In the genomic region with DNA sequence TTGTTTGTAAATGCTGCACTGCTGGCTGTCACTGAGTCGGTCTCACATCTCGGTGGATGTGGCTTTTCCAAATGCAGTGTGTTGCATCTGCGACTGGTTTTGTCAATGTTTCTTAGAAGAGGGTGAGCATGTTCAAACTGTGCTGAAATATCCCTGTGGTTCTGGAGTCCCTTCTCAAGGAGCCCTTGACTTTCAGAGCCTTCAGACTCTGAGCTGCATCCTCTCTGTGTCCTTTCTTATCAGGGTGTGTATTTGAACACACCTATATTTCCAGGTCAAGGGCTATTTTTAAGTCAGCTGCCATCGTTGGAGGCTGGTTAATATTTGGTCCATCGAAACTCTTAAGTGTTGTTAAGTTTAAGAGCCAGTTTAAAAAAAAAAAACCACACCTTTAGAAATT, we compare ENCODE assay signal across 17 mouse cellular contexts. TPM values are rescaled to one million over a fixed set of nuclear protein-coding genes. Genes with fewer than 3 reads are reported as not detected.
A peak's percentile ranks its signal among the peaks of the same experiment; 100 is the strongest.
DNase-seq lines count a peak whose midpoint lies in the region; ATAC-seq and TF ChIP-seq lines count a peak whose summit lies in the region.
"Had no signal": no experiment of that assay in that cellular context is flagged by ENCODE, and none has a peak within 500 bp of the region (broad histone marks: within the 10 kb centered on the region; RNA-seq: fewer than 3 reads in every experiment).

No protein-coding gene starts in this region.

- WGBS in forebrain, postnatal 0 days: 62% methylated on average over 5 of the region's 5 CpGs
- WGBS in forebrain, embryonic 10.5 days: 66% methylated on average over 5 of the region's 5 CpGs
- WGBS in limb, embryonic 11.5 days: 57% methylated on average over 5 of the region's 5 CpGs
- WGBS in limb, embryonic 10.5 days: 65% methylated on average over 5 of the region's 5 CpGs
- 55% methylated on average over 5 of the region's 5 CpGs for WGBS in embryonic facial prominence, embryonic 12.5 days
- WGBS in limb, embryonic 15.5 days: 51% methylated on average over 5 of the region's 5 CpGs

- no peak overlapping the region for H3K27ac ChIP-seq in forebrain, postnatal 0 days (ENCODE audit: low read depth, low read length)
- H3K27ac ChIP-seq in forebrain, embryonic 10.5 days: no peak overlapping the region
- H3K27ac ChIP-seq in limb, embryonic 11.5 days (replicated peaks; ENCODE audit: low read depth, low read length): no peak overlapping the region
- no peak overlapping the region for H3K27ac ChIP-seq in limb, embryonic 10.5 days
- no peak overlapping the region for H3K27ac ChIP-seq in embryonic facial prominence, embryonic 12.5 days
- no peak overlapping the region for H3K27ac ChIP-seq in limb, embryonic 15.5 days
- H3K27ac ChIP-seq: hindbrain, embryonic 13.5 days; liver, embryonic 13.5 days; midbrain, embryonic 12.5 days; neural tube, embryonic 12.5 days; stomach, embryonic 15.5 days had no signal

- H3K9me3 ChIP-seq in forebrain, postnatal 0 days (ENCODE audit: low read length): no peaks in the 10 kb centered on the region
- no peaks in the 10 kb centered on the region for H3K9me3 ChIP-seq in forebrain, embryonic 10.5 days
- no peaks in the 10 kb centered on the region for H3K9me3 ChIP-seq in limb, embryonic 11.5 days (ENCODE audit: control insufficient read depth, low read length)
- no peaks in the 10 kb centered on the region for H3K9me3 ChIP-seq in limb, embryonic 10.5 days (replicated peaks)
- H3K9me3 ChIP-seq in embryonic facial prominence, embryonic 12.5 days: no peaks in the 10 kb centered on the region
- H3K9me3 ChIP-seq in limb, embryonic 15.5 days: no peaks in the 10 kb centered on the region
- H3K9me3 ChIP-seq: hindbrain, embryonic 13.5 days; liver, embryonic 13.5 days; midbrain, embryonic 12.5 days; neural tube, embryonic 12.5 days; stomach, embryonic 15.5 days had no signal

- no peaks in the 10 kb centered on the region for H3K36me3 ChIP-seq in forebrain, postnatal 0 days (ENCODE audit: insufficient read depth)
- H3K36me3 ChIP-seq in forebrain, embryonic 10.5 days (replicated peaks): no peaks in the 10 kb centered on the region
- no peaks in the 10 kb centered on the region for H3K36me3 ChIP-seq in limb, embryonic 11.5 days (ENCODE audit: control insufficient read depth, insufficient read depth, low read length)
- no peaks in the 10 kb centered on the region for H3K36me3 ChIP-seq in limb, embryonic 10.5 days
- no peaks in the 10 kb centered on the region for H3K36me3 ChIP-seq in embryonic facial prominence, embryonic 12.5 days
- no peaks in the 10 kb centered on the region for H3K36me3 ChIP-seq in limb, embryonic 15.5 days
- H3K36me3 ChIP-seq: hindbrain, embryonic 13.5 days; liver, embryonic 13.5 days; midbrain, embryonic 12.5 days; neural tube, embryonic 12.5 days; stomach, embryonic 15.5 days had no signal

- no peak overlapping the region for H3K9ac ChIP-seq in forebrain, postnatal 0 days
- no peak overlapping the region for H3K9ac ChIP-seq in limb, embryonic 11.5 days (ENCODE audit: low read length)
- no peak overlapping the region for H3K9ac ChIP-seq in embryonic facial prominence, embryonic 12.5 days
- no peak overlapping the region for H3K9ac ChIP-seq in limb, embryonic 15.5 days
- H3K9ac ChIP-seq: hindbrain, embryonic 13.5 days; liver, embryonic 13.5 days; midbrain, embryonic 12.5 days; neural tube, embryonic 12.5 days; stomach, embryonic 15.5 days had no signal

- no peak for ATAC-seq in forebrain, postnatal 0 days
- no peak for ATAC-seq in limb, embryonic 11.5 days (ENCODE audit: insufficient number of reproducible peaks, low FRiP score, low TSS enrichment, low read depth)
- no peak for ATAC-seq in embryonic facial prominence, embryonic 12.5 days (ENCODE audit: insufficient number of reproducible peaks, insufficient read depth, low FRiP score, low TSS enrichment)
- ATAC-seq in limb, embryonic 15.5 days (ENCODE audit: insufficient number of reproducible peaks, low FRiP score, low TSS enrichment, low read depth): no peak
- ATAC-seq: forebrain, embryonic 14.5 days had no signal

- no peak overlapping the region; the same call in 1 of the 2 replicates for H3K4me3 ChIP-seq in forebrain, postnatal 0 days (ENCODE audit: low read depth, low read length)
- no peak overlapping the region for H3K4me3 ChIP-seq in forebrain, embryonic 10.5 days
- no peak overlapping the region for H3K4me3 ChIP-seq in limb, embryonic 11.5 days (ENCODE audit: low read depth, low read length)
- H3K4me3 ChIP-seq in limb, embryonic 10.5 days: no peak overlapping the region
- no peak overlapping the region for H3K4me3 ChIP-seq in embryonic facial prominence, embryonic 12.5 days
- H3K4me3 ChIP-seq in limb, embryonic 15.5 days: no peak overlapping the region; the same call in 1 of the 2 replicates
- H3K4me3 ChIP-seq: hindbrain, embryonic 13.5 days; liver, embryonic 13.5 days; midbrain, embryonic 12.5 days; neural tube, embryonic 12.5 days had no signal

- peaks cover 26% of the 10 kb centered on the region for H3K27me3 ChIP-seq in forebrain, postnatal 0 days (ENCODE audit: insufficient read depth, low read length)
- peaks cover 77% of the 10 kb centered on the region for H3K27me3 ChIP-seq in forebrain, embryonic 10.5 days (ENCODE audit: poor library complexity, severe bottlenecking)
- H3K27me3 ChIP-seq in limb, embryonic 11.5 days (ENCODE audit: control insufficient read depth, insufficient read depth, low read length): peaks cover 46% of the 10 kb centered on the region
- H3K27me3 ChIP-seq in limb, embryonic 10.5 days (ENCODE audit: low read depth, poor library complexity, severe bottlenecking): peaks cover 75% of the 10 kb centered on the region
- peaks cover 58% of the 10 kb centered on the region for H3K27me3 ChIP-seq in embryonic facial prominence, embryonic 12.5 days
- H3K27me3 ChIP-seq in limb, embryonic 15.5 days: peaks cover 61% of the 10 kb centered on the region

- H3K4me1 ChIP-seq in forebrain, postnatal 0 days (ENCODE audit: insufficient read depth): 0 out of 2 replicates have a peak, but pooled peaks cover 5% of the 10 kb centered on the region
- H3K4me1 ChIP-seq in forebrain, embryonic 10.5 days: peaks cover 16% of the 10 kb centered on the region
- H3K4me1 ChIP-seq in limb, embryonic 11.5 days (ENCODE audit: control insufficient read depth, insufficient read depth, low read length): peaks cover 5% of the 10 kb centered on the region; the same call in 1 of the 2 replicates
- peaks cover 25% of the 10 kb centered on the region for H3K4me1 ChIP-seq in limb, embryonic 10.5 days
- no peaks in the 10 kb centered on the region for H3K4me1 ChIP-seq in embryonic facial prominence, embryonic 12.5 days
- peaks cover 19% of the 10 kb centered on the region for H3K4me1 ChIP-seq in limb, embryonic 15.5 days

- no peak for TF ChIP-seq CTCF in forebrain, postnatal 0 days (IDR thresholded peaks at IDR 0.05; ENCODE audit: low read depth)

- peak overlapping the region; percentile 97; the same call in 1 of the 2 replicates for H3K4me2 ChIP-seq in forebrain, postnatal 0 days (ENCODE audit: low read depth)
- H3K4me2 ChIP-seq in limb, embryonic 11.5 days (ENCODE audit: low read depth, severe bottlenecking): no peak overlapping the region
- H3K4me2 ChIP-seq in embryonic facial prominence, embryonic 12.5 days (replicated peaks): peak overlapping the region; percentile 22; the same call in 1 of the 2 replicates
- H3K4me2 ChIP-seq in limb, embryonic 15.5 days: peak overlapping the region; percentile 100; the same call in 1 of the 2 replicates
- H3K4me2 ChIP-seq: liver, embryonic 13.5 days; midbrain, embryonic 12.5 days; neural tube, embryonic 12.5 days had no signal

- DNase-seq in forebrain, postnatal 0 days: peak; percentile 11
- no peak for DNase-seq in forebrain, embryonic 10.5 days (ENCODE audit: extremely low spot score, low spot score)
- peak; percentile 22 for DNase-seq in limb, embryonic 11.5 days (ENCODE audit: low spot score)
- DNase-seq in limb, embryonic 10.5 days (ENCODE audit: low spot score): no peak
- DNase-seq in right cerebral cortex, adult 2 months (ENCODE audit: low spot score in 2 of 2): no peak
- no peak for DNase-seq in adrenal gland, postnatal 4 days (ENCODE audit: low spot score in 2 of 2)
- DNase-seq: adrenal gland, postnatal 10 days; gastrocnemius, postnatal 25 days; layer of hippocampus, postnatal 36 days; liver, embryonic 13.5 days had no signal

RNA-seq across cellular contexts. Expression of a gene that starts 2.2 kb away (rescaled TPM):
- total RNA-seq in forebrain, postnatal 0 days (2014; rRNA removed): 11.8 and 13.5 TPM in 2 replicates
- 6.5 and 9.6 TPM in 2 replicates for polyA plus RNA-seq in forebrain, postnatal 0 days (2015; fragmentation: Nextera tagmentation; extraction: Ambion mirVana)
- polyA plus RNA-seq in forebrain, embryonic 10.5 days (2016; fragmentation: Nextera tagmentation; extraction: Ambion mirVana): 0.36 and 0.63 TPM in 2 replicates
- 0.97 and 1.2 TPM in 2 replicates for polyA plus RNA-seq in limb, embryonic 11.5 days (2014; fragmentation: Nextera tagmentation; extraction: Ambion mirVana)
- polyA plus RNA-seq in limb, embryonic 10.5 days (2016; fragmentation: Nextera tagmentation; extraction: Ambion mirVana): 0.67 and 0.68 TPM in 2 replicates
- 2.5 and 3.0 TPM in 2 replicates for polyA plus RNA-seq in embryonic facial prominence, embryonic 12.5 days (2016; fragmentation: Nextera tagmentation; extraction: Ambion mirVana)
- polyA plus RNA-seq in limb, embryonic 15.5 days (2015; fragmentation: Nextera tagmentation; extraction: Ambion mirVana): 11.4 and 14.5 TPM in 2 replicates
- total RNA-seq in adrenal gland, postnatal 4 days (2021): 1 to 10 TPM; 7.3 to 10.0 TPM

Comparison
In these comparisons a context has a peak if more than half of its experiments do, and no peak if none do; other contexts are left out.
1. DNase-seq: peak in forebrain, postnatal 0 days (single experiment) and limb, embryonic 11.5 days (single experiment); none in forebrain, embryonic 10.5 days (single experiment), limb, embryonic 10.5 days (single experiment), right cerebral cortex, adult 2 months (0 of 2) and adrenal gland, postnatal 4 days (0 of 2).